Mouse (Mus musculus) lung, embryonic 16.5 days (tissue): ENCODE measurements around the gene Slco1c1. TPM values are rescaled to one million over a fixed set of nuclear protein-coding genes. Genes with fewer than 3 reads are reported as not detected.
"Not testable (repeated sequence)": the region's sequence is repeated elsewhere in the genome, so short reads cannot be mapped to it uniquely, and the experiment has no call there.

ENCODE experiments used
- ATAC-seq: fragments of 200-750 bp; cut with Nextera tagmentation; 2 replicates; pipeline ENCODE4 v1.8.0; 2017; ENCODE audit warnings: low read depth, mild to moderate bottlenecking, moderate library complexity
- H3K27ac ChIP-seq: fragments of 300-500 bp; sonication (generic); 2 replicates; pipeline ENCODE4 v1.5.1; 2014; ENCODE audit warnings: mild to moderate bottlenecking, control low read depth, low read length
- H3K27me3 ChIP-seq: fragments of 300-500 bp; sonication (generic); 2 replicates; pipeline ENCODE4 v1.6.1; 2014; ENCODE audit warnings: low read depth, low read length, mixed read lengths; ENCODE audit not compliant: control insufficient read depth, insufficient read depth
- H3K36me3 ChIP-seq: fragments of 300-500 bp; sonication (generic); 2 replicates; pipeline ENCODE4 v1.6.1; 2014; ENCODE audit warnings: low read length; ENCODE audit not compliant: control insufficient read depth, insufficient read depth
- H3K4me1 ChIP-seq: fragments of 300-500 bp; sonication (generic); replicated peaks from 2 replicates; pipeline ENCODE4 v1.6.1; 2014; ENCODE audit warnings: low read length, mixed read lengths; ENCODE audit not compliant: control insufficient read depth, insufficient read depth
- H3K4me2 ChIP-seq: fragments of 300-500 bp; sonication (generic); 2 replicates; pipeline ENCODE4 v1.6.1; 2014; ENCODE audit warnings: low read depth, low read length, control low read depth
- H3K4me3 ChIP-seq: fragments of 300-500 bp; sonication (generic); 2 replicates; pipeline ENCODE4 v1.5.1; 2014; ENCODE audit warnings: mild to moderate bottlenecking, low read length, control low read depth
- H3K9ac ChIP-seq: fragments of 300-500 bp; sonication (generic); 2 replicates; pipeline ENCODE4 v1.6.1; 2014; ENCODE audit warnings: low read length, control low read depth
- H3K9me3 ChIP-seq: fragments of 300-500 bp; sonication (generic); 2 replicates; pipeline ENCODE4 v1.6.1; 2016; ENCODE audit warnings: low read length; ENCODE audit not compliant: control insufficient read depth
- WGBS: fragments of 180-500 bp; shearing (Covaris S2); extraction: QIAGEN DNeasy Blood & Tissue Kit; methylation state at CpG from one replicate; pipeline ENCODE4 v1.1.7; 2014; 5-methylcytosine and 5-hydroxymethylcytosine counted together
- polyA plus RNA-seq: library from polyadenylated mRNA; unstranded; fragments of >200 nt; fragmentation: Nextera tagmentation; extraction: Ambion mirVana; gene quantifications from 2 replicates; pipeline ENCODE4 v1.2.1, GENCODE M21; 2015

Slco1c1 gene
- polyA plus RNA-seq, 1 experiment from 2014 or later: 0.08 TPM

- no peaks in the 10 kb centered on the region for H3K27me3 ChIP-seq
- 44% methylated on average over 3 of the region's 3 CpGs for WGBS
- no peaks in the 10 kb centered on the region for H3K36me3 ChIP-seq
- H3K4me1 ChIP-seq: no peaks in the 10 kb centered on the region
- no peaks in the 10 kb centered on the region for H3K9me3 ChIP-seq
- H3K27ac ChIP-seq: no peak overlapping the region
- H3K4me2 ChIP-seq: no peak overlapping the region
- ATAC-seq: no peak
- H3K4me3 ChIP-seq: no peak overlapping the region
- H3K9ac ChIP-seq: no peak overlapping the region
Measured at GRCm38 (mm10) chr6:141568559-141568946, 44.4 kb downstream of the Slco1c1 start.

GRCm38 (mm10) chr6:141576646-141577200 lies 52.6 kb downstream of the Slco1c1 start:
- 37% methylated on average over 3 of the region's 3 CpGs for WGBS
- Histone ChIP-seq H3K9me3 (no peaks in the 10 kb centered on the region), H3K4me1 (no peaks in the 10 kb centered on the region), H3K27me3 (no peaks in the 10 kb centered on the region), H3K27ac (no peak overlapping the region), H3K36me3 (no peaks in the 10 kb centered on the region), H3K9ac (no peak overlapping the region), H3K4me3 (no peak overlapping the region), H3K4me2 (no peak overlapping the region)
- no peak for ATAC-seq

DNA sequence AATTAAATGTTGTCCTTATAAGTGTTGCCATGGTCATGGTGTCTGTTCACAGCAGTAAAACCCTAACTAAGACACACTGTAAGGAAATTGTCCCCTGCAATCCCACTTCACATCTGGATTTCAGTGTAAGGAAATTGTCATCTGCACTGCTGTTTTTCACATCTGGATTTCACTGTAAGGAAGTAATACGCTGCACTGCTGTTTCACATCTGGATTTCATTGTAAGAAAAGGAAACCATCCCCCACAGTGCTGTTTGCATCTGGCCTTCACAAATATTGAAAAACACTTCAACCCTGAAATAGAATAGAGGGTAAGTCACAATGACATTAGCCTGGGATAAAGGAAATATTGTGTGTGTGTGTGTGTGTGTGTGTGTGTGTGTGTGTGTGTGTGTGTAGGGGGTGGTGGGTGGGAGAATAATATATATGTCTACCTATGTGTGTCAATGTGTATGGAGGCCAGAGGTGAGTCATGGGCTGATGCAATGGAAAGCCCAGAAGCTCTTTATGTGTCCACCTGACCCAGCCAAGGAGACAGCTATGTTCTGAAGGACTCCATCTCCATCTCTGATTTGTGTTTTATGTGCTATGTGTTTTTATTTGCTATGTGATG lies 60.7 kb downstream of the Slco1c1 start:
- Histone ChIP-seq H3K4me2 (no peak overlapping the region), H3K27ac (no peak overlapping the region), H3K9me3 (no peaks in the 10 kb centered on the region), H3K36me3 (no peaks in the 10 kb centered on the region), H3K4me3 (no peak overlapping the region), H3K4me1 (no peaks in the 10 kb centered on the region), H3K9ac (no peak overlapping the region), H3K27me3 (no peaks in the 10 kb centered on the region)
- no peak for ATAC-seq
- 72% methylated on average over 1 of the region's 1 CpGs for WGBS

DNA sequence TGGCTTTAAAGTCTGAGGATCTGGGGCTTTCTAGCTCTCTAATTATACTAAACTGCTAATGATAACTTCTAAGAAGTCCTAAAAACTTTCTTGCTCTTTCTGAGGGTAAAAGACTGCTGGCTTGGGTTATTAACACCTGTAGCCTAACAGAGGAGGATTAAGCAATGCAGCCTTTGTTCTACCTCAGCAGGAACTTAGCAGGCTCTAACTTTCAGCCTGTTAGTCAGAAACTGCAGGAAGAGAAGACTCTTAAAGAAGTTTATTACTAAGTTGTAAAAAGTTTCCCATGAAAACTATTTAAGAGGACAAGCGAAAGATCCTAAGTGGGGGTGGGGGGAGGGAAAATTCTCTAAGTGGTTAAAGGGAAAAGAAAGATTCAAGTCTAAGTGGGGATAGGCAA lies 65.8 kb downstream of the Slco1c1 start:
- Histone ChIP-seq H3K4me1 (no peaks in the 10 kb centered on the region), H3K36me3 (no peaks in the 10 kb centered on the region), H3K9ac (no peak overlapping the region), H3K4me2 (no peak overlapping the region), H3K27me3 (no peaks in the 10 kb centered on the region), H3K4me3 (no peak overlapping the region), H3K27ac (no peak overlapping the region), H3K9me3 (no peaks in the 10 kb centered on the region)
- WGBS: 36% methylated on average over 1 of the region's 1 CpGs
- ATAC-seq: no peak

GRCm38 (mm10) chr6:141590598-141591200 lies 66.5 kb downstream of the Slco1c1 start:
- not testable (repeated sequence) for H3K27ac ChIP-seq

DNA sequence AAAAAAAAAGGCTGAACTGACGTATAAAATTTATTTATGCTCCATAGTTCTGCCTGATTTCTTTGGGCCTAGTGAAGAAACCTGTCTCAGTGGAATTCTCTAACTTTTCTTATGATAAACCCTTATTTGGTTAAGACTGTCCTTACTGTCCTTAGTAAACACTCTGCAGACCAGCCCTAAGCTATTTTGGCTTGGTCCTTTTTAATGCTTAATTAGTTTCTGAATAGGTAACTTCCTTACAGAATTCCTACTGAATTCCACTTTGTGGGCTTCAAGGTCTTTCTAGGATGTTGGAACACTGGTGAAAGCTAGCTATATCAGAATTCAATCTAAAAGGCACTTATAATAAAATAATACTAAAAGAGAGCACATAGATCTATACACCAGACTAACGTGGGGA lies 71.9 kb downstream of the Slco1c1 start:
- ATAC-seq: no peak
- Histone ChIP-seq H3K4me3 (no peak overlapping the region), H3K27me3 (no peaks in the 10 kb centered on the region), H3K36me3 (no peaks in the 10 kb centered on the region), H3K9ac (no peak overlapping the region), H3K27ac (no peak overlapping the region), H3K9me3 (no peaks in the 10 kb centered on the region), H3K4me2 (no peak overlapping the region), H3K4me1 (no peaks in the 10 kb centered on the region)
- WGBS: 84% methylated on average over 2 of the region's 2 CpGs

More at GRCm38 (mm10) chr6:141590598-141591200, 66.5 kb downstream of the Slco1c1 start:
- not testable (repeated sequence) for ATAC-seq, H3K4me2 ChIP-seq, H3K9ac ChIP-seq, H3K4me3 ChIP-seq, H3K27me3 ChIP-seq, H3K36me3 ChIP-seq, H3K4me1 ChIP-seq, H3K9me3 ChIP-seq
- WGBS: 44% methylated on average over 4 of the region's 4 CpGs

DNA sequence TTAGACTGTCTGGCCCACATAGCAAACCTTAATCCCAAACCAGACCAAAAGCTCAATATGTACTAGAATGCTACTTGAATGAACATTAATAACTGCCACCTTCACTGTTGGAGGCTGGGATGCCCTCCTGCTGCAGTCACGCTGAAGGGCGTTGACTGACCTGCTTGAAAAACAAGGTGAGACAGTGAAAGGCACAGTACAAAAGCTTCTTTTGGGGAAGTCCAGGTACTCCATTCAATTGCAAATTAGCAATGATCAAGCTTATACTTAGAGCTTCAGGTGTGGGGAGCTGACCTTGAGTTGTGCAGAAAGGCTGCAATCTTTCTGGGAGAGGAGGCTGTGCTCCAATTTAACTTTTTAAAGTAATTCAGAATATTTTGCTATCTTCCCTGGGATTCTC lies 72.9 kb downstream of the Slco1c1 start:
- H3K36me3 ChIP-seq: no peaks in the 10 kb centered on the region
- no peaks in the 10 kb centered on the region for H3K4me1 ChIP-seq
- H3K4me2 ChIP-seq: no peak overlapping the region
- no peak for ATAC-seq
- no peak overlapping the region for H3K4me3 ChIP-seq
- H3K27me3 ChIP-seq: no peaks in the 10 kb centered on the region
- 96% methylated on average over 2 of the region's 2 CpGs for WGBS
- H3K27ac ChIP-seq: no peak overlapping the region
- H3K9ac ChIP-seq: no peak overlapping the region
- H3K9me3 ChIP-seq: no peaks in the 10 kb centered on the region

- Histone ChIP-seq H3K36me3 (no peaks in the 10 kb centered on the region), H3K4me1 (no peaks in the 10 kb centered on the region), H3K9me3 (no peaks in the 10 kb centered on the region), H3K4me2 (no peak overlapping the region), H3K27me3 (no peaks in the 10 kb centered on the region), H3K9ac (no peak overlapping the region), H3K27ac (no peak overlapping the region), H3K4me3 (no peak overlapping the region)
- 66% methylated on average over 9 of the region's 9 CpGs for WGBS
- ATAC-seq: no peak
Measured at GRCm38 (mm10) chr6:141600940-141601339, 76.8 kb downstream of the Slco1c1 start.

DNA sequence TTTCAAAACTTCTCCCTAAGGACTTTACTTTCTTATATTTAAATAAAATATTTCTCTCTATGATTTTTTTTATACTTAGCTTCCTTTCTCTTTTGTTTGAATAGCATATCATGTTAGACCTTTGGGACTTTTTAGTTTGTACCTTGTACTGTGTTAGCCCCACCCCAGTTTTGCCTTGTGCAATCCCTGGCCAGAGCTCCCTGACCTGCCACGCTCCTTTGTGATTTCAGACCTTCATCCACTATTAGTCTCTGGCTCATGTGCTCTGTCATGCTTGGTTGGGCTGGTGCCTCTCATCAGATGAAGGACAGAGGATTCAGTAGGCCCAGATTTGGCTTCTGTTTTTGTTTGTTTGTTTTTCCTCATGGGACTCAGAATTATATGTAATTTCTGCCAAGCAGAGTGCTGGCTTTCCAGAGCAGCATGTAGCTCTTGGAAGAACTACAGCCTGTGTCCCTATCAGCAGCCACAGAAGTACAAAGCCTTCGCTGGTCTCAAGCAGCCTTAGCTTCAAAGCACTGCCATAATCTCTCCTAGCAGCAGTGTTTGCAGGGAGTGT lies 86.6 kb downstream of the Slco1c1 start:
- Histone ChIP-seq H3K27me3 (no peaks in the 10 kb centered on the region), H3K9me3 (no peaks in the 10 kb centered on the region), H3K36me3 (no peaks in the 10 kb centered on the region), H3K4me1 (no peaks in the 10 kb centered on the region), H3K9ac (no peak overlapping the region), H3K4me3 (no peak overlapping the region), H3K27ac (no peak overlapping the region), H3K4me2 (no peak overlapping the region)
- ATAC-seq: no peak
- WGBS: 66% methylated on average over 2 of the region's 2 CpGs
